Mouse (Mus musculus) lung, adult 18-20 months (tissue): ENCODE measurements around the gene Camta1.

Source experiments
- DNase-seq, 2 experiments: peaks; one replicate each; pipeline ENCODE4 v3.0.0; 2022; ENCODE audit warnings: mixed read lengths in 2 of 2

The Camta1 gene

GRCm38 (mm10) chr4:151237501-151237900, 624.2 kb downstream of the Camta1 start:
- DNase-seq = no peak

GRCm38 (mm10) chr4:151234981-151235380, 626.7 kb downstream of the Camta1 start:
- no peak for DNase-seq

GRCm38 (mm10) chr4:151232028-151232427, 629.6 kb downstream of the Camta1 start:
- DNase-seq = no peak

GRCm38 (mm10) chr4:151229073-151229472, 632.6 kb downstream of the Camta1 start:
- no peak for DNase-seq

GRCm38 (mm10) chr4:151226496-151226895, 635.2 kb downstream of the Camta1 start:
- no peak for DNase-seq

GRCm38 (mm10) chr4:151224017-151224416, 637.7 kb downstream of the Camta1 start:
- DNase-seq = no peak

GRCm38 (mm10) chr4:151223263-151223996, 638.2 kb downstream of the Camta1 start:
- DNase-seq = no peak

GRCm38 (mm10) chr4:151222635-151223034, 639.0 kb downstream of the Camta1 start:
- no peak for DNase-seq

- no peak for DNase-seq
Observed at GRCm38 (mm10) chr4:151216553-151217292, 645.0 kb downstream of the Camta1 start.

GRCm38 (mm10) chr4:151215866-151216265, 645.8 kb downstream of the Camta1 start:
- no peak for DNase-seq

GRCm38 (mm10) chr4:151215179-151215578, 646.5 kb downstream of the Camta1 start:
- DNase-seq = no peak

- no peak for DNase-seq
Observed at GRCm38 (mm10) chr4:151213475-151213874, 648.2 kb downstream of the Camta1 start.

GRCm38 (mm10) chr4:151211992-151212391, 649.7 kb downstream of the Camta1 start:
- no peak for DNase-seq

- no peak for DNase-seq
Observed at GRCm38 (mm10) chr4:151207566-151207965, 654.1 kb downstream of the Camta1 start.

GRCm38 (mm10) chr4:151202891-151203290, 658.8 kb downstream of the Camta1 start:
- no peak for DNase-seq

GRCm38 (mm10) chr4:151200316-151200715, 661.4 kb downstream of the Camta1 start:
- no peak for DNase-seq

GRCm38 (mm10) chr4:151195126-151195525, 666.5 kb downstream of the Camta1 start:
- DNase-seq = no peak

- no peak for DNase-seq
Observed at GRCm38 (mm10) chr4:151194715-151195097, 667.0 kb downstream of the Camta1 start.

GRCm38 (mm10) chr4:151194030-151194714, 667.5 kb downstream of the Camta1 start:
- no peak for DNase-seq

GRCm38 (mm10) chr4:151186447-151186846, 675.2 kb downstream of the Camta1 start:
- DNase-seq = peak; percentile 28 to 54

GRCm38 (mm10) chr4:151185750-151186149, 675.9 kb downstream of the Camta1 start:
- no peak for DNase-seq

GRCm38 (mm10) chr4:151180394-151180902, 681.2 kb downstream of the Camta1 start:
- DNase-seq = peak; percentile 50 to 73

- DNase-seq = no peak
Observed at GRCm38 (mm10) chr4:151179639-151180038, 682.0 kb downstream of the Camta1 start.
